Mouse (Mus musculus) cerebellum, adult 9-11 months (tissue): ENCODE measurements at regions not wholly inside any gene's neighbourhood (a gene's known extent, or its start where the extent isn't known, plus 50 kb on each side); places are given as distances from the start of the nearest gene placed in this dataset.
A peak's percentile ranks its signal among the peaks of the same experiment; 100 is the strongest.
"Not testable (repeated sequence)": the region's sequence is repeated elsewhere in the genome, so short reads cannot be mapped to it uniquely, and the experiment has no call there.

Source experiments
- DNase-seq: peaks from one replicate; pipeline ENCODE4 v3.0.0; 2022

GRCm38 (mm10) chr14:60525979-60526378 lies 107.8 kb upstream of the Spata13 start:
- DNase-seq, result no peak

GRCm38 (mm10) chr14:60526832-60527231 lies 107.0 kb upstream of the Spata13 start:
- DNase-seq, result no peak

- no peak for DNase-seq
Observed at GRCm38 (mm10) chr14:60527951-60528350, 105.8 kb upstream of the Spata13 start.

- DNase-seq, result no peak
Observed at GRCm38 (mm10) chr14:60528520-60528919, 105.3 kb upstream of the Spata13 start.

- peak; percentile 83 for DNase-seq
Observed at GRCm38 (mm10) chr14:60529022-60529421, 104.8 kb upstream of the Spata13 start.

GRCm38 (mm10) chr14:60529646-60530347 lies 104.0 kb upstream of the Spata13 start:
- DNase-seq, result no peak

GRCm38 (mm10) chr14:60530348-60530711 lies 103.5 kb upstream of the Spata13 start:
- no peak for DNase-seq

GRCm38 (mm10) chr14:60530973-60531372 lies 102.8 kb upstream of the Spata13 start:
- no peak for DNase-seq

GRCm38 (mm10) chr14:60531766-60532165 lies 102.0 kb upstream of the Spata13 start:
- no peak for DNase-seq

- DNase-seq, result no peak
Observed at GRCm38 (mm10) chr14:60533452-60534224, 100.2 kb upstream of the Spata13 start.

- DNase-seq, result no peak
Observed at GRCm38 (mm10) chr14:60539040-60539439, 94.8 kb upstream of the Spata13 start.

- DNase-seq, result no peak
Observed at GRCm38 (mm10) chr14:60540111-60540510, 93.7 kb upstream of the Spata13 start.

GRCm38 (mm10) chr14:60541596-60541995 lies 92.2 kb upstream of the Spata13 start:
- DNase-seq, result no peak

GRCm38 (mm10) chr14:60544767-60545166 lies 89.0 kb upstream of the Spata13 start:
- no peak for DNase-seq

GRCm38 (mm10) chr14:60554222-60554740 lies 79.5 kb upstream of the Spata13 start:
- peak; percentile 11 for DNase-seq

GRCm38 (mm10) chr14:60556541-60556940 lies 77.3 kb upstream of the Spata13 start:
- no peak for DNase-seq

- DNase-seq, result no peak
Observed at GRCm38 (mm10) chr14:60557020-60557419, 76.8 kb upstream of the Spata13 start.

GRCm38 (mm10) chr14:60559376-60559775 lies 74.4 kb upstream of the Spata13 start:
- no peak for DNase-seq

GRCm38 (mm10) chr14:60559826-60560529 lies 73.8 kb upstream of the Spata13 start:
- no peak for DNase-seq

GRCm38 (mm10) chr14:60576281-60576680 lies 57.5 kb upstream of the Spata13 start:
- no peak for DNase-seq

GRCm38 (mm10) chr14:60580131-60580530 lies 53.7 kb upstream of the Spata13 start:
- not testable (repeated sequence) for DNase-seq
